Mouse (Mus musculus) inflammation-experienced regulatory T-cells, adult 6 months (primary cell): ENCODE measurements around the gene Ryr2. TPM values are rescaled to one million over a fixed set of nuclear protein-coding genes. Genes with fewer than 3 reads are reported as not detected.

Source experiments
- ATAC-seq: one replicate; pipeline ENCODE4 v1.8.0; 2017
- polyA plus RNA-seq, 3 experiments: library from polyadenylated mRNA; unstranded; fragments of 100-300 nt; shearing (Covaris generic); gene quantifications; one replicate each; pipeline ENCODE4 v1.2.1; 2017

Ryr2 gene
- polyA plus RNA-seq, 3 experiments from 2014 or later: not detected

DNA sequence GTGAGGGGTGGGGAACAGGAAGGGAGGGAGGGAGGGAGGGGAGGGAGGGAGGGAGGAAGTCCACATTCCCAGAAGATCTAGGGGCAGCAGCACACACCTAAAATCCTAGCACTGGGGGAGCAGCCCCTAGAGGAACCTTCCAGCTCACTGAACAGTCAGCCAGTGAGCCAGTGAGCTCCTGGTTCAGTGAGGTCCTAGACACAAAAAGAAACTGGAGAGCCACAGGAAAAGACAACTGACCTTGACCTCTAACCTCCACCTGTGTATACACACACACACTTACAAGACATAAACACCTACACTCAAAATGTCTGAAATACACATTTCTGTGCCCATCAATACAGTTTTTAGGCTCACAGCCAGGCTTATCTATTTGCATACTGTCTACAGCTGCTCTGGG lies 173.4 kb downstream of the Ryr2 start:
- no peak for ATAC-seq

GRCm38 (mm10) chr13:11928709-11929108 lies 178.0 kb downstream of the Ryr2 start:
- no peak for ATAC-seq

DNA sequence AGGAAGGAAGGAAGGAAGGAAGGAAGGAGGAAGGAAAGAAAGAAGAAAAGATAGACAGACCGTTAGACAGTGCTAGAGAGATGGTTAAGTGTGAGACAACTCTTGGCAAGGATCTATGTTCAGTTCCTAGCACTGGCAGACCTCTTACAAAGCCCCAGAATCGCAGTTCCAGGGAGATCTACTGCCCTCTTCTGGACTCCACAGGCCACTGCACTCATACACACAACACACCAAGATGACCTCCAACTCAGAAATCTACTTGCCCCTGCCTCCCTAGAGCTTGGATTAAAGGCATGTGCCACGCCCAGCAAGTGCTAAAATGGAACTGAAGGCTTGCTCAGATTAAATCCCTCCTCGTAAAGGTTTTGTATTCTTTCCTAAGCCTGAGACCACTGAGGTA lies 179.0 kb downstream of the Ryr2 start:
- ATAC-seq: no peak

- ATAC-seq: no peak
These were observed 179.8 kb downstream of the Ryr2 start for GRCm38 (mm10) chr13:11926720-11927500.

- ATAC-seq: no peak
These were observed 180.5 kb downstream of the Ryr2 start for GRCm38 (mm10) chr13:11926215-11926614.

DNA sequence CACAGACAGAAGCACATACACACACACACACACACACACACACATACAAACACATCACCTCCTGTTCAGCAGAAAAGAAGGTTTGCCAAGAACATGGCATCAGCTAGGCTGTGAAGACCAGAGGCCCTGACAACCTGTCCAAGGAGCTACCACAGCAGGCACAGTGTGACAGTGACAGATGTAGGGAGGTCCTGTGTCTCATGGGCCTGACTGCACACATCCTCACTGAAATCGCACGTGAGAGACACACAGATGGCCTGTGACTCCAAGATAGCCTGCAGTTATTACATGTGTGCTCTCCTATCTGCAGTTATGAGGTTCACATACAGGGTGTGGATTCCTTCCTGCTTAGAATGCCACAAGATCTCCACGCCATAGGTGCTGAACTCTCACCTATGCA lies 182.0 kb downstream of the Ryr2 start:
- ATAC-seq: no peak

DNA sequence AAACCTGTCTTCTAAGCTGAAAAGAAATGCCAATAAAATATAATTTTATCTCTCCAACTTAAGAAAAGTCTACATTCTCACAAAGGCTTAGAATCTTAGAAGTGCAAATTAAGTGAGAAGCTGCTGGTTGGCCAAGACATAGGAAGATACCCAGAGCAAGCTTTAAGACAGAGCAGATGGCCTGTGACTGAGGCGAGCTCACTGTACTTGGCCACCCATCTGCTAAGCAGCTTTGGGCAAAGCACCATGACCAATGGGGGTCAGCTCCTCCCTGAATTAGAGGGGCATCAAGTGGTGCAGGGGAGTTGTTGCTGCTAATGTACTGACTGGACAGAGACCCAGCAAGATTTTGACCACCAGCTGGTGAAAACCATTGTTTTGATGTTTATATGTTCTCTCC lies 186.2 kb downstream of the Ryr2 start:
- ATAC-seq: no peak

GRCm38 (mm10) chr13:11919448-11919847 lies 187.3 kb downstream of the Ryr2 start:
- ATAC-seq: no peak

- ATAC-seq: no peak
These were observed 191.1 kb downstream of the Ryr2 start for GRCm38 (mm10) chr13:11915619-11916018.

- no peak for ATAC-seq
These were observed 192.1 kb downstream of the Ryr2 start for GRCm38 (mm10) chr13:11914682-11915081.

GRCm38 (mm10) chr13:11912208-11912607 lies 194.5 kb downstream of the Ryr2 start:
- no peak for ATAC-seq

DNA sequence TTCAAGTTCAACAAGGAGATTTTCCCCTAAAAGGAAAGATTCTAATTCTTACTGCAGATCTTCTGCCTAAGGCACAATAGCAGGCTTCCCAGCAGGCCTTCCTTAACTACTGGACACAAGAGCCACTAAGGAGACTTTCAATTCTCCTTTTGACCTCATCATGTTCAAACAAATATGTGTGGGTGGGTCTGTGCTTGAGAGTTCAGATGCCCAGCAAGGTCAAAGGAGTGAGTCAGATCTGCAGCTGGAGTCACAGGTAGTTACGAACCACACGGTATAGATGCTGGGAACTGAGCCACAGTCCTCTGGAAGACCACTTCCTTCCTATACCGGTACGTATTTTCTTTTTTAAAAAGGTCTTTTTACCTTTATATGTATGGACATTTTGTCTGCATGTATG lies 198.6 kb downstream of the Ryr2 start:
- ATAC-seq: no peak

- ATAC-seq: no peak
These were observed 201.6 kb downstream of the Ryr2 start for GRCm38 (mm10) chr13:11905126-11905525.

- no peak for ATAC-seq
These were observed 203.5 kb downstream of the Ryr2 start for GRCm38 (mm10) chr13:11903272-11903671.

DNA sequence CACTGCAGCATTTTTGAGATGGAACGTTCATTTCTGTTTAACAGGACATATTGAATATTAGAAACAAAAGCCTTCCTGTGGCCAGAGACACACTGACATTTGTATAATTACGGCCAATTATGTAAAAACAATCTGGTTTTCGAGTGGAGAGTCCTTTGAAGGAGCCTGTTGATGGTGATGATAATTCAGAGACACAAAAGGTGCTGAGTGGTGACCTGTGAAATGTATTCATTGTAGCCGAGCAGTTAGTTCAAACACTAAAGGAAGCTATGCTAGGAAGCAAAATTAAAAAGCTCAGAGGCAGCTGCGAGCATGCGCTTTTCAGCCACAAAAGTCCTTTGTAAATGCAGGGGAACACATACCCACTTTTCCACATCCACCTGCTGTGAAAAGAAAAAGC lies 203.9 kb downstream of the Ryr2 start:
- ATAC-seq: no peak

GRCm38 (mm10) chr13:11900631-11901030 lies 206.1 kb downstream of the Ryr2 start:
- ATAC-seq: no peak

DNA sequence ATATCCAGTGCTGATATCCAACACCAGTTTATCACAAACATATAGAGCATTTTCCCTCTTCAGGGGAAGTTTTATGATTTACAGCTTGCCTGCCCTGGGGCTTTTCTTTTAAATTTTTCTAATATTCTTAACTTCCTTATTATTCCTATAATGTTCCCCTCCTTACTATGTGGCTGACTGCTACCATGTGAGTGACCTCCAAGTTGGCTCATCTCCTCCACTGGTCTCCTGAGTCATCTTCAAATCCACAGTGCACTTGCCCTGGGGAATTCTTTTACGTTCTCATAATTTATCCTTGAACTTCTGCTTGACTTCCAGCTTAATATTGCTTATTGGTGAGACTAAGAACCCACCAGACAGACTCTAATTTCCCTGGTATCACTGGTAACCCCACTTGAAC lies 211.1 kb downstream of the Ryr2 start:
- no peak for ATAC-seq

GRCm38 (mm10) chr13:11891739-11892138 lies 215.0 kb downstream of the Ryr2 start:
- no peak for ATAC-seq

GRCm38 (mm10) chr13:11891115-11891514 lies 215.6 kb downstream of the Ryr2 start:
- ATAC-seq: no peak

GRCm38 (mm10) chr13:11884175-11884574 lies 222.6 kb downstream of the Ryr2 start:
- ATAC-seq: no peak

GRCm38 (mm10) chr13:11882359-11882758 lies 224.4 kb downstream of the Ryr2 start:
- ATAC-seq: no peak

DNA sequence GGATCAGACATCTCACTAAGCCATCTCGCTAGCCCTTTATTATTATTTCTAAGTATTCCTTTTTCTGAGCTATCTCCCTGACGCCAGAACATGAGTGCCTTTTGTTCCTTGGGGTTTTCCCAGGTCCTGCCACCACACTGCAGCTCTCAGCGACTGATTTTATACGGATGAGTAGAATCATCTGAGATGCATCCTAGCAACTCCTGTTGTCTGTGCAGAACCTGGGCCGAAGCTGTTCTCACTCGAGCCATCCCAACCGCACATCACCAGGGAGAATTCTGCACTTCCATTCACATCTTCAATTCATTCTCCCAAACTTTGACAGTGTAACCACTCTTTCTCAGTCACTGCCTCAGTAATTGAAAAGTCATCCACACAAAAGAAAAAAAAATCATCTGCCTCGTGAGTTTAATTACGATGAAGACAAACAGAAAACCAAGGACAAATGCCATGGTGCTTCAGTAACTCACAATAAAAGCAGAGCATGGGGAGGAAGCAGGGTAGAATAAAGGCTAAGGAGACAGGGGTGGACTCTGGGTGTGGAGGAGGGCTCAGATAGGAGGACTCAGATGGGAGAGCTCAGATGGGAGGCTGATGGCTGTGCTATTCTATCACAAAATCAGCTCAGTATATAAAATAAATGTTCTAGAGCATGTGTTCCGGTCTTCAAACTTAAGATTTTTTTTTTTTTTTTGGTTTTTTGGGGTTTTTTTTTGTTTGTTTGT lies 226.1 kb downstream of the Ryr2 start:
- ATAC-seq: no peak

DNA sequence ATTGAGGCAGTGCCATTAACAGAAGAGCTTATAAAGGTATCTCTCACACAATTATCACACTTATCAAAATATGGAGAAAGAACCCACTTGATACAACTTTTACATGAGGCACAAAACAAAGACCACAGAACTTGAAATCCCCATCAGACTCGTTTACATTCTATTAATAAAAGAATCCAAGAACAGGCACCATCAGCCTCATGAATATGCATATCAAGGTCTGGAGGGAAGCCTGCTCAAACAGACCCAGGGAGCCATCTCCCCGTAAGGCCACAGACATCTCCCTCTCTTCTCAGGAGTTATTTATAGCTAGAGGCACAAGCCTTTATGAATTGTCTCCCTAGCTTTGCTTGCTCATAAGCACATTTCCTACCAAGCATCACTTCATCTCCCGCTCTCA lies 227.7 kb downstream of the Ryr2 start:
- no peak for ATAC-seq

DNA sequence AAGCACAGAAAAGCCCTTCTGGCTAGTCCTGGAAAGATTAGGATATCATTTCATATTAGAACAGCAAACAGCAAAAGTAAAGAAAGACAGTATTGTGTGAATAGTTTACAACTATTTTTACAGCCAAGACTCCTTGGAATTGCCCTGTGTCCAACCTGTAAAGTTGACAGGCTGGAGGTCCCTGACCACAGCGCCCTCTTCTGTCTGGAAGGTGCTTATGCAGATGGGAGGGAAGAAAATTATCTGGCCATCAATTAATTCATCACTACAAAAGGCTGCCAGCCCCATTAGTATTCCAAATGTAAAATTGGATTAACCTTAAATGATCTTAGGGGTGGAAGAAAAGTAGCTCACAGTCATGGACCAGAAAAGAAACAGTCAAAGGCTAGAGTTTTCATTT lies 231.9 kb downstream of the Ryr2 start:
- no peak for ATAC-seq
